Mouse (Mus musculus): Measurements from ENCODE around the gene Slc39a13.
"Not testable (repeated sequence)": the region's sequence is repeated elsewhere in the genome, so short reads cannot be mapped to it uniquely, and the experiment has no call there.

Slc39a13 gene

DNA sequence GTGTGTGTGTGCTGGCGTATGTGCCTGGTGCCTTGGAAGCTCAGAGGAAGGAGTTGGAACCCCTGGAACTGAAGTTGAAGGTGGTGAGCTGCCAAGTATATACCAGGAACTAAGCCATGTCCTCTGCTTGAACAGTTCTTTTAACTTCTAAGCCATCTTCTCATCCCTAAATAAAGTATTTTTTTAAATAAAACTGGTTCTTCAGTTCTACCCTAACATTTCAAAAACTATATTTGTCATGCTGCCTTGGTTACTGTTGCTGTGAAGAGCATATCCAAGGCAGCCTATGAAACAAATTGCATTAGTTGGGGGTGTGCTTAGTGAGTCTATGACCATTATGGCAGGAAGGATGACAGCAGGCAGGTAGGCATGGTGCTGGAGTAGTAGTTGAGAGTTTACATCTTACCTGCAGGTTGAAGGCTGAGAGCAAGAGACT, 45.1 kb downstream of the Slc39a13 start:
- no peak for DNase-seq (ENCODE audit: low read depth)

- DNase-seq (ENCODE audit: low read depth), result no peak
These were observed 46.3 kb downstream of the Slc39a13 start for GRCm38 (mm10) chr2:91023956-91024355.

DNA sequence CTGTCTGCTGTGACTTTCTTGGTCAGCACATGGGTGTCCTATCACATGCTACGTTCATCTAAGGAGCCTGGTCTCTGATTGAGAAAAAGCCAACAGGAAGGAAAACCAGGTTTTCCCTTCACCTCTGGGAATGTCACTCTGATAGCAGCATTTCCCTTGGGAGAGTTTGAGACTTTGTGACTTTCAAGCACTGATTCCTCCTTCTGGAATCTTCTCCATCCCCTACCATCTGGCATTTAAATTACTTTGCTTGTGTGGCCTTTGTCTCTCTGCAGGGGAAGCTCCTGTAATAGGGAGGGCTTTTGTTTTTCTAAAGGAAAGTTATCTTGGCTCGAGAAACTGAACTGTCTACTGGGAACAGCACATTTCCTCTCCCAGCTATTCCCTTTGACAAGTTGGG, 47.1 kb downstream of the Slc39a13 start:
- no peak for DNase-seq (ENCODE audit: low read depth)

- DNase-seq (ENCODE audit: low read depth), result not testable (repeated sequence)
These were observed 48.0 kb downstream of the Slc39a13 start for GRCm38 (mm10) chr2:91022266-91022665.

DNA sequence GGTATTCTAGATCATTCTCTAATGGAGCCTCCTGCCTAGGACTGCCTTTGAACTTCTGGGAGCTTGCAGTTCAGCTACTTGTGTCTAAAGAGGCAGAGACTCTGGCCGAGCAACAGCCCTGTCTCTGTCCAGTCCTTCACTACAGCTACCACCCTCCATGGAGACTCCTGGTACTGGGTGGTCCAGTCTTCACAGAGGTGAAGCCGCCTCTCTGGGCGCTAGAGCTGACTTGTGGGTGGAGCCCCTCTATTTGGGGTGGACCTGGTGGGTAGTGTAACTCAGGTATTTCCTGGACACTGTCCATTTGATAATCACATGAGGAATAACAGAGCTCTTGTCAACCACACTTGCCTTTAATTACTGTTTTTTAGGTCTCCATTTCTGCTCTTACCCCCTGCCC, 50.3 kb downstream of the Slc39a13 start:
- DNase-seq (ENCODE audit: low read depth), result no peak

DNA sequence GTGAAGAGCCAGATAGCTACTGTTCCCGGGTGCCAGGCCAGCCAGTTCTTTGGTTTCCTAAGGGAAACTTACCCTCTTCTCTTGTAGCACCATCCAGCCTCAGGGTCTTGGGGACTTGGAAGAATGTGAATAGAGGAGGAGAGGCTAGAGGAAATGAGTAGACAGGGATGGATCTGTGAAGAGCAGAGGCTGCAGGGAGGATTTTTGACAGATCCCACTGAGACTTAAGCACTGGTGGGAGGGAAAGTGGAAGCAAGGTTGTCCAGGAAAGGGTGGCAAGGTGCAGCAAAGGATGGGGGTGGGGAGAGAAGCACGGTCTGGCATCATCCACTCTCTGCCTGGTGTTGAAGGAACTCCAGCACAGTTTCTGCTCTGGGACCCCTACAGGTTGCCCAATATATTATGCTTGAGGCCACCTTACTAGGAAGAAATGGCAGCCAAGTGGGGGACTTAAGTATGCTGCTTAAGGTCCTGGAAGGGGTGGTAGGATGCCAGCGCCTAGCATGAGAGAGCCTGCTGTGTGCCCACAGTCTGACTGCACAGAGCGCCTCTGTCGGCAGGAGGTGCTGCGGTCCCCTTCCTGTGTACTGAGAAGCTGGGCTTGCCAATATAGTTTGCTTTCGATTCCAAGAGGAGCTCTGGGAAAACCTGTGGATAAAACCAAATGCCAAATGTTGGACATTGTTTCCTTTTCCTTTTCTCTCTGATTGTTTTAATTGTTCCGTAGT, 52.0 kb downstream of the Slc39a13 start:
- no peak for DNase-seq (ENCODE audit: low read depth)

GRCm38 (mm10) chr2:91015386-91015785, 54.8 kb downstream of the Slc39a13 start:
- no peak for DNase-seq (ENCODE audit: low read depth)

DNA sequence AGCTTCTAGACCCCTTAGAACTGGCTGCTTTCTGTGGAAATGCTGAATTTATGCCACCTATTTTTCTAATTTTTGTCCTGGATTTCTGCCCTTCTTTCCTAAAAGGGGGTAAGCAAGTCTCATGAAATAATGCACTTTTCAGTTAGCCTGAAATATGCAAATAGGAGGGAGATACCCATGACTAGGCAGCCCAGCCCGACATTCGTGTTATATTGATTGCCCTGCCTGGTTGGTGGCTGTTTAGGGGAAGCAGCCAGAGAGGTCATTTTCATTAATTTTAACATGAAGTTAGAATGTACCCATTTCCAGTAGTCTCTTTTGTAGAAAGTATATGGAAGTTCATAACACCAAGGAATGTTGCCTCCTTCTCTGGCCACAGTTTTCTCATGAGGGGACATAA, 56.3 kb downstream of the Slc39a13 start:
- DNase-seq (ENCODE audit: low read depth), result no peak

All from c-Kit-positive CD71-positive TER-119-negative erythroid progenitor cells, embryonic 14.5 days (primary cell).